Mouse (Mus musculus): ENCODE measurements at regions not wholly inside any gene's neighbourhood (a gene's known extent, or its start where the extent isn't known, plus 50 kb on each side); places are given as distances from the start of the nearest gene placed in this dataset.

DNA sequence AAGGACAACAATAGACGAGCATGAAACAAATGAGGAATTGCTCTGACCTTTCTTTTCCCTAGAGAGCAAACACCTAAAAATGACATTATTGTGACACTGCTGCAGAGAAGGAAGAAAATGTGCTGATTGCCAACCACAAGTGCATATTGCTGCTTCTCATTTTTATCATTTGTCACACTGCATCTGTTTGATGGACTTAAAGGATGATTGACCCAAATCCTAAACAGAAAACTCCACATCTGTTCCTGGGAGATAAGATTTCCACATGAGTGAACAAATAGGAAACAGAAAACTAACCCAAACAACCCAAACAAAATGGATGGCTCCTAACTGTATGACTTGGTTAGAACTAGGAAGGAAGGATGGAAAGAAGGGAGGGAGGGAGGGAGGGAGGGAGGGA is 118.5 kb downstream of the Ccdc50 start:
- H3K27ac ChIP-seq: no peak overlapping the region
- no peak overlapping the region for H3K9ac ChIP-seq
- H3K27me3 ChIP-seq (replicated peaks): no peaks in the 10 kb centered on the region
- no peak overlapping the region for H3K4me2 ChIP-seq
- 60% methylated on average over 1 of the region's 1 CpGs for WGBS
- no peaks in the 10 kb centered on the region for H3K4me1 ChIP-seq
- no peaks in the 10 kb centered on the region for H3K9me3 ChIP-seq
- no peak overlapping the region for H3K4me3 ChIP-seq
- H3K36me3 ChIP-seq (replicated peaks): no peaks in the 10 kb centered on the region
- no peak for ATAC-seq (replicated peaks)

DNA sequence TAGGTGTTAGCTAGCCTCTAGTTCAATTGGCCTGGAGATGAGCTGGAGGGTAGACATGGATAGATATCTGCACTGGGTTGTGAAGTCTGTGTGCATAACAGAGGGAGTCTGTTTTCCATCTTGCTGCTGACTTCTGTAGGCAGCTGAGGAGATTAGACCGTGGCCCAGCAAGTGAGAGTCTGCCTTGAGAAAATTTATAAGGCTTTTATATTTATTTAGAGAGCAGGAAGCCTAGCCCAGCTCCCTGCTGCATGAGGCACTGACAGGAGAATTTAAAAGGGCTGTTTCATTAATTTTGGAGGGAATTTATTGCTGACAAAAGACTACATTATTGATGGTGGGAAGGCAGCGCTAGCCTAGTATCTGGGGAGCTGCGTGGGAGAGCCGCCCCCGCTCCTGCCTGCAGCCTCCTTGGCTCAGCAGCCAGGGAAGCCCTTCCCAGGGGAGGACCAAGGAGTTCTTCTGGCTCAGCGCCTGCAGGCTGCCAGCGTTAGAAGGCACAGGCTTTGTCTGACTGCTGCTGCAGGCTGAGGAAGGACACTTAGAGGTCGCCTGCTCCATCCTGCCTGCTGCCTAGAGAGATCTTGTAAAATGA is 135.0 kb downstream of the Ccdc50 start:
- Histone ChIP-seq H3K4me1 (peaks cover 10% of the 10 kb centered on the region), H3K27me3 (replicated peaks) (no peaks in the 10 kb centered on the region), H3K4me3 (0 out of 2 replicates have a peak overlapping the region, but pooled peaks have one; percentile 14), H3K27ac (peak overlapping the region; percentile 75), H3K9ac (peak overlapping the region; percentile 27; the same call in 1 of the 2 replicates), H3K36me3 (replicated peaks) (no peaks in the 10 kb centered on the region), H3K4me2 (peak overlapping the region; percentile 37), H3K9me3 (no peaks in the 10 kb centered on the region)
- ATAC-seq (replicated peaks): peak; percentile 97
- 14% methylated on average over 8 of the region's 8 CpGs for whole genome bisulfite sequencing

DNA sequence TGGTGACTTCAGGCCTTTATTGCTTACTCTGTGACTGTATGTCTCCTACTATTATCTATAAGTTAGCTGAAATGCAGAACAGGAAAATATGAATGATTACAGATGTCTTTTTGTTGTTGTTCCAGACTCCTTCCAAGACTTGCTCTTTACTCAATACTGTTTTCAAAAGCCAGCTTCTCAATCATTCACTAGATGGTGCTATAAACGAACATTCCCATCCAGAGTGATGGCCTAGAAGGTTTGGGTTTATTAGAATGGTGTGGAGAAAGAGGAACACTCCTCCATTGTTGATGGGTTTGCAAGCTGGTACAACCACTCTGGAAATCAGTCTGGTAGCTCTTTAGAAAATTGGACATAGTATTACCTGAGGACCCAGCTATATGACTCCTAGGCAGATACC is 138.0 kb downstream of the Ccdc50 start:
- H3K9me3 ChIP-seq: no peaks in the 10 kb centered on the region
- no peak overlapping the region for H3K9ac ChIP-seq
- H3K27ac ChIP-seq: no peak overlapping the region
- no peak overlapping the region for H3K4me2 ChIP-seq
- peaks cover 10% of the 10 kb centered on the region for H3K4me1 ChIP-seq
- no peaks in the 10 kb centered on the region for H3K27me3 ChIP-seq (replicated peaks)
- ATAC-seq (replicated peaks): no peak
- H3K4me3 ChIP-seq: no peak overlapping the region
- no peaks in the 10 kb centered on the region for H3K36me3 ChIP-seq (replicated peaks)
- WGBS: 55% methylated on average over 1 of the region's 1 CpGs

DNA sequence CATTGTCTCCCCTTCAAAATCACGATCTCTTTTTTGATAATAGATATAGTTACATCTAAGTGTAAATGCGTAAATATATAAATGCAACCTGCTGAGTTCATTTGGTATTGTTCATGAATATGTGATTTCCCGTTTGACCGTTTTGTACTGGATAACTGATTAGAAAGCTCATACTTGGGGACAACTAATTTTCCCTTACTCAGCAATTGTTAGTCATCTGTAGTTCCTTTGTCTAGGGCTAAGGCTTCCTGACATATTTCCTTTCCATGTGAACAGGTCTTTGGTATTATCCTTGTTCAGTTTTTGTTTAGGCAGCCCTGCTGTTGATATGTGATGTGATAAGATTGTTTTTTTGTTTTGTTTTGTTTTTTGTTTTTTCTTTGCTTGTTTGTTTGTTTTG is 142.0 kb downstream of the Ccdc50 start:
- H3K4me2 ChIP-seq: no peak overlapping the region
- H3K4me1 ChIP-seq: no peaks in the 10 kb centered on the region
- no peak for ATAC-seq (replicated peaks)
- H3K4me3 ChIP-seq: no peak overlapping the region
- H3K9ac ChIP-seq: no peak overlapping the region
- no peaks in the 10 kb centered on the region for H3K27me3 ChIP-seq (replicated peaks)
- no peaks in the 10 kb centered on the region for H3K36me3 ChIP-seq (replicated peaks)
- no peak overlapping the region for H3K27ac ChIP-seq
- WGBS: 94% methylated on average over 4 of the region's 4 CpGs
- no peaks in the 10 kb centered on the region for H3K9me3 ChIP-seq

Measured in midbrain, embryonic 15.5 days (tissue).